Mouse (Mus musculus): ENCODE data around the gene Nol3.

DNA sequence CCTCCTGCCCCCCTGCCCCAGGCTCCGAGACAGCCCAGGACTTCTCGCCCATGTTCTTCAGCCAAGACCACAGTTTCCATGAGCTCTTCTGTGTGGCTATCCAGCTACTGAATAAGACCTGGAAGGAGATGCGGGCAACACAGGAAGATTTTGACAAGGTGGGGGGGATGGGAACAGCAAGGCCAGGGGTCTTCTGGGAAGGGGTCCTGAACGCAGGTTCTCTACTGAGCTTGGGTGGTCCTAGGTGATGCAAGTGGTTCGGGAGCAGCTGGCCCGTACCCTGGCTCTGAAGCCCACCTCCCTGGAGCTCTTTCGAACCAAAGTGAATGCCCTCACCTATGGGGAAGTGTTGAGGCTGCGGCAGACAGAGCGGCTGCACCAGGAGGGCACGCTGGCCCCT, 32.5 kb downstream of the Nol3 start:
- TF ChIP-seq CTCF (IDR thresholded peaks at IDR 0.05; ENCODE audit: low read depth), result no peak
- TF ChIP-seq EP300 (optimal IDR thresholded peaks at IDR 0.05), result no peak

Data from stomach, postnatal 0 days (tissue).